Mouse (Mus musculus) gastrocnemius, postnatal 25 days (tissue): ENCODE measurements at regions not wholly inside any gene's neighbourhood (a gene's known extent, or its start where the extent isn't known, plus 50 kb on each side); places are given as distances from the start of the nearest gene placed in this dataset.
A peak's percentile ranks its signal among the peaks of the same experiment; 100 is the strongest.
"Not testable (repeated sequence)": the region's sequence is repeated elsewhere in the genome, so short reads cannot be mapped to it uniquely, and the experiment has no call there.

Source experiments
- DNase-seq: peaks from one replicate; pipeline ENCODE4 v3.0.0; 2022

GRCm38 (mm10) chr13:25722595-25723525 is 452.6 kb upstream of the Nrsn1 start:
- DNase-seq, result no peak

GRCm38 (mm10) chr13:25700965-25701364 is 430.7 kb upstream of the Nrsn1 start:
- no peak for DNase-seq

DNA sequence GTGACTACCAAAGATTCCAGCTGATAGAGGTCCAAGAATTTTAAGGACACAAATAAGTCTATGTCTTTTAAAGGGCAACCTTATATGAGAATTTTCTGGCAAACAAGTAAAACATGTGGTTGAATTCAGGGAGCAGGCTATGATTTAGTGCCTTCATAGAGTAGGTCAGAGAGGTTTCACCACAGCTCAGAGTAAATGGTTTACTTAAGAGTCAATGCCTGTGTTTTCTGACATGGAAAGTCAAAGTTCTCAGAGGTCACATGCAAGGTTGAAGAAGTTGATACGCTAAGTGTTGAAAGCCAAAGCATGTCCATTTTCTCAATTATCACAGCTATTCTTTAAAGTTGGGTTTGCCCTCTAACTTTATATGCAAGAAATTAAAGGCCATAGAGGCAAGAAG is 425.7 kb upstream of the Nrsn1 start:
- no peak for DNase-seq

DNA sequence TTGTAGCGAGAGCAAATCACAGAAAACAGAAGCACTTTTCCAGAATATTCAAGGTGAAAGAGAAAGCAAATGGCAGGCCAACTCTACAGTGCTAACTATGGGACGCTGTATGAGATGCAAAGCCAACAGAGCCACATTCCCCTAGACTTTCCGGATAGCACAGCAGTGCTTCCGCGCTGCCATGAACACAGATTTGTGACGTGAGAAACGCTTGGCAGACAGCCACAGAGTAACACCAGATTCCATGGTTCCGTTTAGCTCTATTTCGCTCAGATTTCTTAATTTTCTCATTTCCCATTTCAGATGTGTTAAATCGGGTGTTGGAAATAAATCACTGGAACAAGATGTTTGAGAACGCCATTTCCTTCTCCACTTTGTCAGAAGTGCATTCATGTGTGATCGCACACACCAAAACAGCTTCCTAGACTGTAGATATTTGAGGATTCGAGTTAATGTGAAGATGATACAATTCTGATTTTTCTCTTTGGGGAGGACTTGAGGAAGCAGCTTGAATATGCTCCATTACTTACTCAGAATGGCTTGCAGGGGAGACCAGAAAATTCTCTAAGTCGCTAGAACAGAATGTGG is 424.8 kb upstream of the Nrsn1 start:
- no peak for DNase-seq

DNA sequence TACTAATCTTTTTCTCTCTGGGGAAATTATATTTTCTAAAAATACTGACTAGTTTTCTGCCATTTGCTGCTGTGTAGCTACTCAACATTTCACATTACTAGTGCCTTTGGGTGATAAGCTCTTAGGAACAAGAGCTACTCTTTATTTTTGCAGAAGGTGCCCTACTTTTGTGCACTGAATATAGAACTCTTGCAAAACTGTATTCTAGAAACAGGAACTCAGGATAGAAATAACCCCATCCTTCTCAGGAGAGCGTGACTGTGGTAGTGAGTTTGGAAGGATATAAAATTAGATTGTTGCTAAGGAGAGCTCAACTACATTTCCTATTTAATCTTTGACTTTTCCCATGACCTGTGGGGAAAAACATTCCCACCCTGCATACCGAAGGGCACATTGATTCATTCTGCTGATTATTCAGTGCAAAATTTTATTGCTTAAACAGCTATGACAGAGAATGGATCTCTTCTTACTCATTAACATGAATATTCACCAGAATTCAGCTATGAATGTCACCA is 408.0 kb upstream of the Nrsn1 start:
- no peak for DNase-seq

DNA sequence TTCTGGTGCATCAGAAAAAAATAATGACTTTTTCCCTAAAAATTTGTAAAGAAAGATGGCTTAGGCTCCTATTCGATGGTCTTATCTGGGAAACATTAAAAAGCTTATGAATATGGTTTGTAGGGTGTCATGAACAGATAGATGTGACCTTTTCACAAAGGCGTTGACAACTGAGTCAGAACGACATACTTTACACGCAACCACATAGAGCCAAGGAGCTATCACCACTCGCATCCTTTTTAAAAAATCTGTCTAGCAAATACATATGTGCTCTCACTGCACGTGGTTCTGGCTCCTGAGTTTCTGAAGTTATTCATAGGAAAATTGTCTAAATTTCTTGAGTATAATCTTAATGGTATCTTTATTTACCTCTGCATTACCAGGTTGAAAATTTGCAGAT is 404.9 kb upstream of the Nrsn1 start:
- no peak for DNase-seq

DNA sequence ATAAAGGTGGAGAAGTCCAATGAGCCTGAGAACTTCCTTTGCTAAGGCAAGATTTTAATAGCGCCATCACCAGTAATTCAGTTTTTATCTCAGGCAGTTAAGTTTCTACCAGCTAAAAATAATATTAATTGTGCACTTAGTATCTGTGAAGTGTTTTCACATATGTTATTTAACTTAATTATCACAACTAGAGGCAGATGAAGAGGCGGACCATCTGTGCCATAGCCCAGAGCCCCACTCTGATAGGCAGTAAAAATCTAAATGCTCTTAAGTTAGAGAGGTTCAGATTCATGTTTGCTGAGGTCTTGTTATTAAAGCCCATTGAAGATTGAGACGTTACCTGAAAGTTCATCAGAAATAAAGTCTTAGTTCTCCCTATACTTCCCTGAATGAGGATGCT is 395.7 kb upstream of the Nrsn1 start:
- DNase-seq, result no peak

DNA sequence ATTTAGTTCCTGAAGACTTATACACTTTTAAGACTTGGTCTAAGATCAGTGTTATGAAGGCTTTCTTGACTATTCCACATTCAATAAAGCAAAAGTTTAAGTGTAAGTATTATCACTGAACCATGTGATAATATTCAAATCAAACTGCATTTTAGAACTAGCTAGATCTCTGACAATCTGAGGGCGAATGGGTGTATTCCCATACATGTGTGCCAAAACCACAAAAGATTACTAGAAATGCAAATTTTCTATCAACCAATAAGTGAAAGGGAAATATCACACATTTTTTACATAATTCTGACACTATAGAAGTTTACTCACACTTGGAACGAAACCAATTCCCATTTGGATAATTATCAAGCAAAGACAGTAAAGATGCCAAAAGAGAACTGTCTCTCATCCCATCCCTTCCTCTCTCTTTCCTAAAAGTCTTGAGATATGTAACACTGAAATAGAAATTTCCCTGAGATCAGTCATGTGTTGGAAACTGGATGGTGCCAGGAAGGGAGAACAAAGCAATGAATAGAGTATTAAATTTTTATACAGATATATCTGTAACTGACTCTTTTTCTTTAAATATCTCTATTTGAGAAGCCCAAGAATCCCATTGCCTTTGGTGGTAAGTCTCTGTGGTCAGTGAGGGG is 394.8 kb upstream of the Nrsn1 start:
- DNase-seq, result no peak

DNA sequence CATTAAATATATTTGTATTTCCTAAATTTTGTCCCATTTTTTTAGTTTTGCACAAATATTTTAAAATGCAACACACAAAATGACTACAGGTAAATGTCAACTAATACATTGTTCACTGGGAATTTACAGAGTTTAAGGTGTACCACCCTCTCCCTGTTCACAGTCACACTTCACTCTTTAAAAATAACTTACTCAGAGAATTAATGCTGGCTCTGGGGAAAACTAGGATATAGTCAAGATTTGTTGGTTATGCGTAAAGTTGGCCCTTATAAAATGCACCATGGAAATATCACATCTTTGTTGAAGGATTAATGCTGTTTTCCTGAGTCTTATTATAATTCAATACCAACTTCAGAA is 378.1 kb upstream of the Nrsn1 start:
- DNase-seq, result no peak

DNA sequence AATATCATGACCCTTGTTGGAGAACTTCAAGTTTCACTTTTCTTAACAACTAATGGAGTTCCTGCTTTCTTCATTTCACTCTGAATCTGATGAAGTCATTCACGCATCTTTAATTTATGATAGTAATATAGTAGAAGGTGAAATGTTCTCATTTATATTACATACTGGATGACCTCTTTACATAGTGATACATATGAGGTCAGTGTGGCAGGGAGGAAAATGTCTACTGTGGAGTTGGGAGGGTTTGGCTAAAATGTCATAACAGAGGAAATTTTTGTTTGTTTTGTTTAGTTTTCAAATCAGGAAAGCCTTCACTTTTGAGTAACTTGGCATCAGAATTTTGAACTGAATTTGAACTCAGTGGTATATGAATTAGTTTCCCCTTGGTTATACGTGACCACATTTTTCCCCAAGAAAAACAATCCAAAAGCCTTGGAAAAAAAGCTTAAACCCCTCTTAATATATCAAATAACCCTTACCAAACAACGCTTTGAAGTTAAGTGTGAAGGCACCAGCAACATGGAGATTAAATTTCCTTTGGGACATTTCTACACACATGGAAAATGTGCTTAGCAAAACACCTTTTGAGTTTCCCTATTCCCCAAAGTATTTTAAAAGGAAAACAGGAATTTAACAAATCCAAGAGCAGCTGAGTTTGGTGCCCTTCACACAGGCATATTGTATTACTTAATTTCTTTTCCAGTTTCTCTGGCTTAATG is 377.6 kb upstream of the Nrsn1 start:
- DNase-seq, result no peak

DNA sequence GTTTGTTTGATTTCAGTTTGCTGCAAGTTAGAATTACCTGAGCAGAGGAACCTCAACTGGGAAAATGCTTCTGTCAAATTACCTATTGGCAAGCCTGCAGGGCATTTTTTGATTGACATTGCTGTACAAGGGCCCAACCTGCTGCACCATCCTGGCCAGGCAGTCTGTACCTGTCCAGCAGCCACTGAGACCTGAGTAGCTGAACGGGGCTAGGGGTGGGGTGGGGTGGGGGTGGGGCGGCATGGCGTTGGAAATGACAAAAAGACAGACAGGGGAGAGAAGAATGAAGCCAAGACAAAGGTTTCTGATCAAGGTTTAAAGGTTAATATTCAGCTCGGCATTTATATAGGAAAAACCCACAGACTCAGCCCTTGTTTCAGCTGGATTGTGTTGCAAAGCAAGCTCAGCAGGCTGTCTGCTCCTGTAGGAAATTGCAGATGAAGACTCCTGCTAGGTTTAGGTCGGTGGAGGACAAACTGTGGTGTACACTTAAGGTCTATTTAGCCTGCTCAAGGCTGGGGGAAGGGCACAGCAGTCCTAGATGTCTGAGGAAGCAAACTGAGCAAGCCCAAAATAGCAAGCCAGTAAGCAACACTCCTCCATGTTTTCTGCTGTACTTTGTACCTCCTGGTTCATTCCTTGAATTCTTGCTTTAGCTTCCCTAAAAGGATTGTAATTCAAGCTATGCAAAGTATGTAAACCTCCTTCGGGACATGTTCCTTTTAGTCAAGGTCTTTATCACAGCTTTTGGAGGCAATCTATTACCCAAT is 369.4 kb upstream of the Nrsn1 start:
- no peak for DNase-seq

- DNase-seq, result peak; percentile 16
These were observed 359.2 kb upstream of the Nrsn1 start for GRCm38 (mm10) chr13:25629466-25629865.

- no peak for DNase-seq
These were observed 347.3 kb upstream of the Nrsn1 start for GRCm38 (mm10) chr13:25617578-25617977.

GRCm38 (mm10) chr13:25611986-25612385 is 341.7 kb upstream of the Nrsn1 start:
- DNase-seq, result no peak

DNA sequence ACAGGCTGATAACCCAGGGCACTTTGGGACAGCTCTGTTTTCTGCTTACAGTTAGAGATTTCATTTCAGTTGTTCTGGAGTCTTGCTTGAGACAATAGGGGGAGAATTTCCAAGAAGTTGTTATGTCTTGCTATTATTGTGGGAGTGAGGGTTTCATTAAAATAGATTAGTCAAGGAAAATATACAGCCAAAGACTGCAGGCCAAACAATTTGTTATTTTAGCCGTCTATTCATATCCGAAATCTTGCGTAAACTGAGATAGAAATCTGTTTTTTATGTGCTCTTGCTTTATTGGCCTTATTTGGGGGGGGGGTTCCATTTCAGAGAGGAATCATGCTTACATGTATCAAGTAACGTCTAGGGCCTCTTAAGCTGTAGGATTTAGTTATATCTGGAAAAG is 339.3 kb upstream of the Nrsn1 start:
- DNase-seq, result no peak

GRCm38 (mm10) chr13:25609241-25609640 is 338.9 kb upstream of the Nrsn1 start:
- no peak for DNase-seq

- not testable (repeated sequence) for DNase-seq
These were observed 331.0 kb upstream of the Nrsn1 start for GRCm38 (mm10) chr13:25601351-25601750.

GRCm38 (mm10) chr13:25594629-25595028 is 324.3 kb upstream of the Nrsn1 start:
- no peak for DNase-seq

DNA sequence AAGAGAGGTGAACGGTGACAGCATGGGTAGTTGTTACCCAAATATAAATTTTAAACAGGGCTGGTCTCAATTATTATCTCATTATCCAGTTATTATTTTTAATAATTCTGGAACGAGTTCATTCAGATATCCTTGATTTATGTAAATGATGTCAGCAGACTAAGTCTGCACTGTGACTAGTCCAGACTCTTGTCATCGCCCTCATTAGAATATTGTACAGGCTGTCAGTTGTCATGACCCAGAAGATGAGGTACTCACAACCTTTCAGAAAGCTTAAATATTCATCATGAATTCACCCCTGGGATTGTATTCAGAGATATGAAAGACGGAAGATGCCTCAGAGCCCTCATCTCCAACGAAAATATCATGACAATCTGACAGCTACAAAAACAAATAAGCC is 300.3 kb upstream of the Nrsn1 start:
- no peak for DNase-seq

DNA sequence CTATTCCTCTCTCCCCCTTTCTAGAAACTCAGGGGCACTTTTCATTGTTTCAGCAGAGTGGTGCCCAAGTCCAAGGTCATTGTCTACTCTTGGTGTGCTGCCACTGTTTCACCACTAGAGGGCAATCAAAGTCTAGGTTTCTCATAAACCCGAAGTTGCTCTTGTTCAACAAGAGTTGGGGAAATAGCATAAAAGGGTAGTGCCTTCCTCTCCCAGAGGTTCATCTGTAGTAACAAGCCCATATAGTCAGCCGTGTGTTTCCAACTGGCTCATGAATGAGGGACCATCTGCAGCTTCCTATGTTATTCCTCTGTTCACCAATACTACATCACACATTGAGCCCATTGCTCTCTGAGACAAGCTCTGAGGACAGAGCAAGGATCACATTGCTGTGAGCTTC is 292.4 kb upstream of the Nrsn1 start:
- DNase-seq, result no peak

DNA sequence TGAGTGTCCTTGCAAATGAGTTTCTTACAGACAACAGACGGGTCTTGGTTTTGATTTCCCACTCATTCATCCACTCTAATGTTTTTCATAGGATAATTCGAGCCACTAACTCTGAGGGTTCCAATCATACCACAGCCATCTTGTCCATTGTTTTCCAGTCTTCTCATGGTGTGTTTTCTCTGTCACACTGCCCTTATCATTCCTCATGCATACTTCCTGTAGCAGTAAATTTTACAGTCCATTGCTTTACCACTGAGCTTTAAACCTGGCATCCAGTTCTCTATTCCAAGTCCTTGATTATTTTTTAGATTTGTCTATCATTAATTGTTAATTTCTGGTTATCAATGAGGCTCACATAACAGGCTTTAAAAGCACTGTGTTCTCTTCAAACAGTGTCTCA is 290.0 kb upstream of the Nrsn1 start:
- no peak for DNase-seq

- DNase-seq, result no peak
These were observed 284.7 kb upstream of the Nrsn1 start for GRCm38 (mm10) chr13:25554962-25555361.
